Mouse (Mus musculus): ENCODE data around the gene Syne4. TPM values are rescaled to one million over a fixed set of nuclear protein-coding genes. Genes with fewer than 3 reads are reported as not detected.

Gene Syne4
- polyA plus RNA-seq, 1 experiment: 23.6 TPM

- Histone ChIP-seq H3K4me3 (ENCODE audit: insufficient read depth, low read length) (no peak overlapping the region), H3K27ac (ENCODE audit: insufficient read depth, low read length) (peak overlapping the region; percentile 18; the same call in 1 of the 2 replicates), H3K4me1 (ENCODE audit: control insufficient read depth, insufficient read depth, low read length) (peaks cover 1% of the 10 kb centered on the region)
- TF ChIP-seq CTCF (IDR thresholded peaks at IDR 0.05; ENCODE audit: extremely low read depth, insufficient read depth, low read length) (no peak), POLR2A (IDR thresholded peaks at IDR 0.05; ENCODE audit: extremely low read depth, insufficient read depth, low read length) (no peak)
These were observed 9.8 kb downstream of the Syne4 start for GRCm38 (mm10) chr7:30324300-30324944.

GRCm38 (mm10) chr7:30325364-30325763 is 10.8 kb downstream of the Syne4 start:
- Histone ChIP-seq H3K4me3 (ENCODE audit: insufficient read depth, low read length) (no peak overlapping the region), H3K4me1 (ENCODE audit: control insufficient read depth, insufficient read depth, low read length) (peaks cover 1% of the 10 kb centered on the region), H3K27ac (ENCODE audit: insufficient read depth, low read length) (no peak overlapping the region)
- TF ChIP-seq POLR2A (IDR thresholded peaks at IDR 0.05; ENCODE audit: extremely low read depth, insufficient read depth, low read length) (no peak), CTCF (IDR thresholded peaks at IDR 0.05; ENCODE audit: extremely low read depth, insufficient read depth, low read length) (peak; percentile 48; the same call in 1 of the 2 replicates)

GRCm38 (mm10) chr7:30326427-30326826 is 11.8 kb downstream of the Syne4 start:
- no peak for TF ChIP-seq POLR2A (IDR thresholded peaks at IDR 0.05; ENCODE audit: extremely low read depth, insufficient read depth, low read length)
- no peak for TF ChIP-seq CTCF (IDR thresholded peaks at IDR 0.05; ENCODE audit: extremely low read depth, insufficient read depth, low read length)
- peaks cover 1% of the 10 kb centered on the region for H3K4me1 ChIP-seq (ENCODE audit: control insufficient read depth, insufficient read depth, low read length)
- no peak overlapping the region for H3K4me3 ChIP-seq (ENCODE audit: insufficient read depth, low read length)
- no peak overlapping the region for H3K27ac ChIP-seq (ENCODE audit: insufficient read depth, low read length)

DNA sequence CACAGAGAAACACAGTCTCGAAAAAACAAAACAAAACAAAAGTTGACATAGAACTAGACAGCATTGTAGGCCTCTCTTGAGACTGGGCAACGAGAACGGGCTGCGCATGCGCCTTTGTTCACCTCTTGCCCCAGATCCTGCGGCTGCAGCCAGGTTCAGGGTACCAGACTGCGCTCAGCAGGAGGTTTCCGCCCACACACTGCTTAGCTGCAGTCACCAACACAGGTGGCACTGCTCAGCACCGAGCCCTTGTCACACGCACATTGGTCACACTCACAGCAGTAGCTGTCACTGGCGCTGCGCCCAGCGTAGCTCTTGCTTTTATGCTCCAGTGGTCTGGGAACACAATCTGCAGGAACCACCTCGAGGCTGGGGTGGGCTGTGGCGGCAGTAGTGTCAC is 12.5 kb downstream of the Syne4 start:
- H3K27ac ChIP-seq (ENCODE audit: insufficient read depth, low read length): no peak overlapping the region
- no peak overlapping the region for H3K4me3 ChIP-seq (ENCODE audit: insufficient read depth, low read length)
- H3K4me1 ChIP-seq (ENCODE audit: control insufficient read depth, insufficient read depth, low read length): peaks cover 1% of the 10 kb centered on the region
- TF ChIP-seq POLR2A (IDR thresholded peaks at IDR 0.05; ENCODE audit: extremely low read depth, insufficient read depth, low read length): no peak
- no peak for TF ChIP-seq CTCF (IDR thresholded peaks at IDR 0.05; ENCODE audit: extremely low read depth, insufficient read depth, low read length)

- TF ChIP-seq POLR2A (IDR thresholded peaks at IDR 0.05; ENCODE audit: extremely low read depth, insufficient read depth, low read length) (no peak), CTCF (IDR thresholded peaks at IDR 0.05; ENCODE audit: extremely low read depth, insufficient read depth, low read length) (no peak)
These were observed 13.8 kb downstream of the Syne4 start for GRCm38 (mm10) chr7:30328379-30328778.

GRCm38 (mm10) chr7:30331887-30332286 is 17.3 kb downstream of the Syne4 start:
- peak; percentile 78 for TF ChIP-seq POLR2A (IDR thresholded peaks at IDR 0.05; ENCODE audit: extremely low read depth, insufficient read depth, low read length)
- TF ChIP-seq CTCF (IDR thresholded peaks at IDR 0.05; ENCODE audit: extremely low read depth, insufficient read depth, low read length): peak; percentile 90
- Histone ChIP-seq H3K4me1 (ENCODE audit: control insufficient read depth, insufficient read depth, low read length) (peaks cover 5% of the 10 kb centered on the region), H3K27ac (ENCODE audit: insufficient read depth, low read length) (peak overlapping the region; percentile 58; the same call in 1 of the 2 replicates), H3K4me3 (ENCODE audit: insufficient read depth, low read length) (peak overlapping the region; percentile 34)

More at GRCm38 (mm10) chr7:30328379-30328778, 13.8 kb downstream of the Syne4 start:
- peaks cover 2% of the 10 kb centered on the region for H3K4me1 ChIP-seq (ENCODE audit: control insufficient read depth, insufficient read depth, low read length)
- no peak overlapping the region for H3K27ac ChIP-seq (ENCODE audit: insufficient read depth, low read length)
- no peak overlapping the region for H3K4me3 ChIP-seq (ENCODE audit: insufficient read depth, low read length)

- H3K4me3 ChIP-seq (ENCODE audit: insufficient read depth, low read length): peak overlapping the region; percentile 34; the same call in 1 of the 2 replicates
- H3K27ac ChIP-seq (ENCODE audit: insufficient read depth, low read length): no peak overlapping the region
- TF ChIP-seq CTCF (IDR thresholded peaks at IDR 0.05; ENCODE audit: extremely low read depth, insufficient read depth, low read length): no peak
- no peak for TF ChIP-seq POLR2A (IDR thresholded peaks at IDR 0.05; ENCODE audit: extremely low read depth, insufficient read depth, low read length)
- H3K4me1 ChIP-seq (ENCODE audit: control insufficient read depth, insufficient read depth, low read length): peaks cover 5% of the 10 kb centered on the region
These were observed 18.1 kb downstream of the Syne4 start for GRCm38 (mm10) chr7:30332622-30333259.

- no peak for TF ChIP-seq CTCF (IDR thresholded peaks at IDR 0.05; ENCODE audit: extremely low read depth, insufficient read depth, low read length)
- TF ChIP-seq POLR2A (IDR thresholded peaks at IDR 0.05; ENCODE audit: extremely low read depth, insufficient read depth, low read length): no peak
These were observed 18.8 kb downstream of the Syne4 start for GRCm38 (mm10) chr7:30333436-30333835.

GRCm38 (mm10) chr7:30334563-30334962 is 20.0 kb downstream of the Syne4 start:
- Histone ChIP-seq H3K27ac (ENCODE audit: insufficient read depth, low read length) (no peak overlapping the region), H3K4me1 (ENCODE audit: control insufficient read depth, insufficient read depth, low read length) (peaks cover 5% of the 10 kb centered on the region), H3K4me3 (ENCODE audit: insufficient read depth, low read length) (no peak overlapping the region)
- TF ChIP-seq POLR2A (IDR thresholded peaks at IDR 0.05; ENCODE audit: extremely low read depth, insufficient read depth, low read length) (no peak), CTCF (IDR thresholded peaks at IDR 0.05; ENCODE audit: extremely low read depth, insufficient read depth, low read length) (no peak)

More at GRCm38 (mm10) chr7:30333436-30333835, 18.8 kb downstream of the Syne4 start:
- Histone ChIP-seq H3K27ac (ENCODE audit: insufficient read depth, low read length) (peak overlapping the region; percentile 47; the same call in 1 of the 2 replicates), H3K4me3 (ENCODE audit: insufficient read depth, low read length) (no peak overlapping the region), H3K4me1 (ENCODE audit: control insufficient read depth, insufficient read depth, low read length) (peaks cover 5% of the 10 kb centered on the region)

DNA sequence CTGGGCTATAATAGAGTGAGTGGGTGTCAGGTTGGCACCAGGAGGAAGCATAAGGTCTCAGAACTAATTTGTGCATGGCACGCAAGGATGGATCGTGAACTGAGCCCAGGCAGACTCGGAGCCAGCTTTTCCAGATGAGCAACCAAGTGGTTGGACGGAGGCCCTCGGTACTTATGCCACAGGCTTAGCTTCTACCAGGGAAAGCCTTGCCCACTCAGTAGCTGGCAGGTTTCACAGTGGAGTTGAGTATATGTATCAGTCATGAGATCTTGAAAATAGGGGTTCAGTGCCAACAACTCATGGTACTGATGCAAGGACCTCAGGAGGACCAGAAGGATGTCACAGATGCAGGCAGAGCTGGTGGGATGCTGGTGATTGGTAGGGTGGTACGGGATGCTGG is 21.1 kb downstream of the Syne4 start:
- TF ChIP-seq POLR2A (IDR thresholded peaks at IDR 0.05; ENCODE audit: extremely low read depth, insufficient read depth, low read length): no peak
- no peak for TF ChIP-seq CTCF (IDR thresholded peaks at IDR 0.05; ENCODE audit: extremely low read depth, insufficient read depth, low read length)

More for the DNA sequence above, 21.1 kb downstream of the Syne4 start:
- H3K27ac ChIP-seq (ENCODE audit: insufficient read depth, low read length): no peak overlapping the region
- no peak overlapping the region for H3K4me3 ChIP-seq (ENCODE audit: insufficient read depth, low read length)
- H3K4me1 ChIP-seq (ENCODE audit: control insufficient read depth, insufficient read depth, low read length): peaks cover 5% of the 10 kb centered on the region

Data from cortical plate, adult 2 months (tissue).